Mouse (Mus musculus): ENCODE measurements around the gene Cux1.
A peak's percentile ranks its signal among the peaks of the same experiment; 100 is the strongest.

DNA sequence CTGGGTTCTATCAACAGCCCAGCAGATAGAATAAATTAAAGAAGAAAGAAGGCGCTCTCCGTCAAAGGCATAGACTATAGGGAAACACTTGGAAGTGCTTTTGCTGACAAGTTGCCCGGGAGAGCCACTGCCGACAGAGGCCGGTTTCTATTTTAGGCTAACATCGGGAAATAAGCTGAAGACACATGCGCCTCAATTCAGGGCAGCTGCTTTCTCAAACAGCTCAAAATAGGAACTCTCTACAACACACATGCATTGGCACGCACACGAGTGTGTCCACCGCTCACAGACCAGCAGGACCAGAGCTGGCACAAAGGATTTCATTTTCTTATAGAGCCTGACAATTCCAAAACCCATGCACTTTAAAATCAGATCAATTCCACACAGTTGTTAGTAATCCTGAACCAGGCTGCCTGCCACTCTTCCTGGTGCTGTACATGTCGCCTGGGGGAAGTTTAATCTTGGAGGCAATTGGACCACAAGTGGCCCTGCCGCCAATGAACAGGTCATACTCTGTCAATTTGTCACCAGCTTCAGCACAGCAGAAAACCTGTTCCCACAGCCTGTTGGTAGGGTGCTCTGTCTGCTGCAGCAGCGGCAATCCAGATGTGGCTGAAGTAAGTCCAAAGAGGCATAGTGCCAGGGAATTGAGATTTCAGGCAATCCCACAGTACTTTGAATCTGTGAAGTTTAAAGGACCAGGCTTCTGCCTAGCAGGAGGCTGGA is 139.4 kb downstream of the Cux1 start:
- 0 out of 2 replicates have a peak, but pooled peaks have one; percentile 5 for TF ChIP-seq CTCF (IDR thresholded peaks at IDR 0.05; ENCODE audit: low read depth, low read length)
- no peak for TF ChIP-seq POLR2A (IDR thresholded peaks at IDR 0.05; ENCODE audit: borderline replicate concordance, low read depth, low read length)
